Mouse (Mus musculus) liver, embryonic 11.5 days (tissue): ENCODE data around the gene Spi1. TPM values are rescaled to one million over a fixed set of nuclear protein-coding genes. Genes with fewer than 3 reads are reported as not detected.
"Not testable (repeated sequence)": the region's sequence is repeated elsewhere in the genome, so short reads cannot be mapped to it uniquely, and the experiment has no call there.

Experiments used
- ATAC-seq: fragments of 200-750 bp; cut with Nextera tagmentation; replicated peaks from 2 replicates; pipeline ENCODE4 v1.8.0; 2017; ENCODE audit warnings: moderate number of reproducible peaks, mild to moderate bottlenecking, moderate TSS enrichment, moderate library complexity; ENCODE audit not compliant: low FRiP score
- DNase-seq: peaks from one replicate; pipeline ENCODE4 v3.0.0-alpha.2; 2017; ENCODE audit warnings: low spot score
- H3K27ac ChIP-seq: fragments of 300-500 bp; sonication (generic); 2 replicates; pipeline ENCODE4 v1.5.1; 2014; ENCODE audit warnings: mild to moderate bottlenecking, low read depth, low read length, control low read depth
- H3K27me3 ChIP-seq: fragments of 300-500 bp; sonication (generic); replicated peaks from 2 replicates; pipeline ENCODE4 v1.6.1; 2014; ENCODE audit warnings: low read length, mixed read lengths; ENCODE audit not compliant: control insufficient read depth, insufficient read depth
- H3K36me3 ChIP-seq: fragments of 300-500 bp; sonication (generic); 2 replicates; pipeline ENCODE4 v1.6.1; 2014; ENCODE audit warnings: mild to moderate bottlenecking, low read length, moderate library complexity, mixed read lengths; ENCODE audit not compliant: control insufficient read depth, insufficient read depth
- H3K4me1 ChIP-seq: fragments of 300-500 bp; sonication (generic); replicated peaks from 2 replicates; pipeline ENCODE4 v1.6.1; 2014; ENCODE audit warnings: low read length, mixed read lengths; ENCODE audit not compliant: control insufficient read depth, insufficient read depth
- H3K4me2 ChIP-seq: fragments of 300-500 bp; sonication (generic); 2 replicates; pipeline ENCODE4 v1.6.1; 2014; ENCODE audit warnings: mild to moderate bottlenecking, control low read depth, moderate library complexity
- H3K4me3 ChIP-seq: fragments of 300-500 bp; sonication (generic); 2 replicates; pipeline ENCODE4 v1.5.1; 2014; ENCODE audit warnings: low read depth, low read length, control low read depth
- H3K9ac ChIP-seq: fragments of 300-500 bp; sonication (generic); 2 replicates; pipeline ENCODE4 v1.6.1; 2014; ENCODE audit warnings: low read depth, low read length, control low read depth
- H3K9me3 ChIP-seq: fragments of 300-500 bp; sonication (generic); 2 replicates; pipeline ENCODE4 v1.6.1; 2016; ENCODE audit warnings: low read length, inconsistent platforms, mixed read lengths; ENCODE audit not compliant: control insufficient read depth
- WGBS: fragments of 180-500 bp; shearing (Covaris S2); extraction: QIAGEN DNeasy Blood & Tissue Kit; methylation state at CpG from one replicate; pipeline ENCODE4 v1.1.7; 2014; 5-methylcytosine and 5-hydroxymethylcytosine counted together
- polyA plus RNA-seq: library from polyadenylated mRNA; unstranded; fragments of >200 nt; fragmentation: Nextera tagmentation; extraction: Ambion mirVana; gene quantifications from 2 replicates; pipeline ENCODE4 v1.2.1, GENCODE M21; 2014

Gene Spi1
- polyA plus RNA-seq, 1 experiment from 2014 or later: 22.7 TPM

DNA sequence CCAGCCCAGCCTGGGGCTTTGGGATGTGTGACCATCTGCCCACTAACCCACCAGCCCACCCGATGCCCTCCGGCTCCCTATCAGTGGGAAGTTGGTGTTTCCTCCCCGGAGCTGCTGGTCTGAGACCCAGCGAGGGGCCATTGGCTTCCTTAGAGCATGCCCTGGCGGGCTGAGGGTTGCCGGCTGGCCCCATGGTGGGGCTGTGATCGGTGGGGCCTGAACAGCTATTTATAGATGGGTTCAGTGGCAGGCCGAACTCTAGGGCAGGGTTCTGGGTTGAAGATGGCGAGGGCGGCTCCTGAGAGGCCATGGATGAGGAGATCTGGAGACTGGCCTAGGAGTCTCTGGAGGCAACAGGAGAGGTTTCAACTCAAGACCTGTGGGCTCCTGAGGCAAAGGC lies 14.8 kb downstream of the Spi1 start:
- no peak for DNase-seq
- peak overlapping the region; percentile 37 for H3K4me3 ChIP-seq
- peak; percentile 25; the same call in 1 of the 2 replicates for ATAC-seq
- 52% methylated on average over 10 of the region's 10 CpGs for WGBS
- H3K9ac ChIP-seq: peak overlapping the region; percentile 53
- peaks cover 16% of the 10 kb centered on the region for H3K4me1 ChIP-seq
- peak overlapping the region; percentile 23; the same call in 1 of the 2 replicates for H3K27ac ChIP-seq
- H3K27me3 ChIP-seq: no peaks in the 10 kb centered on the region
- H3K9me3 ChIP-seq: no peaks in the 10 kb centered on the region
- H3K36me3 ChIP-seq: no peaks in the 10 kb centered on the region
- H3K4me2 ChIP-seq: peak overlapping the region; percentile 52

DNA sequence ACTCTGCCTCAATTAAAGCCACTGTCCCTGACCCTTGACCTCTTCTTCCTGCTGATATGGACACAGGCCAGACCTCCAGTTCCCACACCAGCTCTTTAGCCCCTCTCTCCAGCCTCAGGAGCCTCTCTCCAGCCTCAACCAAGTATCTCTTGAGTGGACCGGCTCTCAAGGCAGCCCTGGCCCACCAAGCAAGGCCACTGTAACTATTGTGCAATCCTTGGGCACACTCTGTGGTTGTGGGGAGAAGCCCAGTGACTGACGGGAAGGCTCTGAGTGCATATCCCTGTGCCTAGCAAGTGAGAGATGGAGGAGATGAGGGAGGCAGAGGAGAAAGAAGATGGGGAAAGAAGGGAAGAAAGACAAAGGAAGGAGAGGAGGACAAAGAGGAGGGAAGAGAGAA lies 16.0 kb downstream of the Spi1 start:
- DNase-seq (no peak), ATAC-seq (no peak)
- Histone ChIP-seq H3K9me3 (no peaks in the 10 kb centered on the region), H3K4me1 (peaks cover 16% of the 10 kb centered on the region), H3K9ac (no peak overlapping the region), H3K4me3 (peak overlapping the region; percentile 37; the same call in 1 of the 2 replicates), H3K4me2 (peak overlapping the region; percentile 36; the same call in 1 of the 2 replicates), H3K27me3 (no peaks in the 10 kb centered on the region), H3K27ac (no peak overlapping the region), H3K36me3 (no peaks in the 10 kb centered on the region)
- 49% methylated on average over 2 of the region's 2 CpGs for WGBS

DNA sequence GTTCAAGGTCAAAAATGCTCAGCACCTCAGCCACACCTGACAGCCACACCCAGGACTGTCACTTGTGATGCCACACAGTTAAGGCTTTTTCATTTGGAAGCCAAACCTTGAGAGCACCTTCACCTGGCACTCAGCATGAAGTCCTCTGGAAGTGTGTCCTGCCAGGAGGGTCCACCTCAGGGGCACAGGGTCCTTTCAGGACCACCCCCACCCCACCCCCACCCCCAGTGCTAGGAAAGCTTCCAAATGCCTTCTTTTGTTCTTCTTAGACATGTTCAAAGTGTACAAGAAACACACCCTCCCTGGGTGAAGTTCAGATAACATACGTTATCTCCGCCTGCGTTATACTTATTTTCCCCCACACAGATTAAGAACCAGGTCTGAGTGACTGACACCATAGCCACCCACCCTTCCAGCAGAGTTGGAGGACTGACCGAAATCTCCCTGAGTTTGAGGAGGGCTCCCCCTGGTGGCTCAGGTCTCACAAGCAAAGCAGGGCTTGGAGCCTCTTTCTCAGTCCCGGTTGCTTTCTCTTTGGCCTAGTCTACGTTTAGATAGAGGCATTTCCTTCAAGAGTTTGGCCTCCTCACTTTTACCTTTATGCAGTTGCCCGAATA lies 19.0 kb downstream of the Spi1 start:
- Histone ChIP-seq H3K4me3 (no peak overlapping the region), H3K9ac (0 out of 2 replicates have a peak overlapping the region, but pooled peaks have one; percentile 20), H3K9me3 (no peaks in the 10 kb centered on the region), H3K27ac (no peak overlapping the region), H3K36me3 (no peaks in the 10 kb centered on the region), H3K4me1 (peaks cover 18% of the 10 kb centered on the region), H3K4me2 (peak overlapping the region; percentile 29), H3K27me3 (no peaks in the 10 kb centered on the region)
- WGBS: 9% methylated on average over 7 of the region's 7 CpGs
- ATAC-seq (peak; percentile 81), DNase-seq (peak; percentile 80)

DNA sequence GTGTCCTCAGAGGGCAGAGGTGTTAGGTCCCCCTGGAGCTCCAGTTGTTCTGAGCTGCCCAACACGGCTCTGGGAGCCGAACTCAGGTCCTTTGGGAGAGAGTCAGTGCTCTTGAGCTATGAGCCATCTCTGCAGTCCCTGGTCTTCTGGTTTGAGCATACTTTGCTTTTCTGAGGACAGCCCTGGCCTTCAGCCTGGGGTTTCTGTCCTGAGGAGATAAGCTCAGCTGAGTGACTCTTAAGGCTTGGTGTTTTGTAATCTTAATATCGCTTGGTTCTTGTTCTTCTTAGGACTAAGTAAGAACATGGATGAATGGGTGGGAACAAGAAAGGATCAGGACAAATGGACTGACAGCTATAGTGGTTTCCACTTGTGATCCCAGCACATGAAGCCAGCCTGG lies 26.0 kb downstream of the Spi1 start:
- H3K4me1 ChIP-seq: peaks cover 23% of the 10 kb centered on the region

DNA sequence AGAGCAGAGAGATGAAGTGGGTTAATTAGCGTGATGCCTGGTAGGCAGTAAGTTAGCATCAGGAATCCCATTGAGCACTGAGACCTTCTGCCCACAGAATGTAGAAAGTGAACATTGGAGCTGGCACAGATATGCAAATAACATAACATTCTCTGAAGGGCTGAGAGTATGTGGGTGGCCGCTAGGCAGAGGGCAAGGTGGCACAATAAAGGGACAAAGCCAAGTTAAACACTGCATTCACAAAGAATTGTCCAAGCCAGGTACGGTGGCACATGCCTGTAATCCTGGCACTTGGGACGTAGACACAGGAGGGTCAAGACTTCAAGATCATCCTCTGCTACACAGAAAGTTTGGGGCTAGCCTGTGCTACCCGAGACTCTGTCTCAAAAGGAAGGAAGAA lies 27.1 kb downstream of the Spi1 start:
- H3K4me2 ChIP-seq: no peak overlapping the region
- H3K27me3 ChIP-seq: no peaks in the 10 kb centered on the region
- no peak overlapping the region for H3K27ac ChIP-seq
- 83% methylated on average over 5 of the region's 5 CpGs for WGBS
- DNase-seq (no peak), ATAC-seq (no peak)
- H3K9ac ChIP-seq: no peak overlapping the region
- H3K9me3 ChIP-seq: no peaks in the 10 kb centered on the region
- peaks cover 33% of the 10 kb centered on the region for H3K4me1 ChIP-seq
- H3K36me3 ChIP-seq: no peaks in the 10 kb centered on the region
- no peak overlapping the region for H3K4me3 ChIP-seq

More for the DNA sequence above, 26.0 kb downstream of the Spi1 start:
- no peaks in the 10 kb centered on the region for H3K9me3 ChIP-seq
- H3K9ac ChIP-seq: no peak overlapping the region
- no peak for DNase-seq
- no peaks in the 10 kb centered on the region for H3K27me3 ChIP-seq
- ATAC-seq: peak; percentile 66
- H3K36me3 ChIP-seq: no peaks in the 10 kb centered on the region
- 78% methylated on average over 3 of the region's 3 CpGs for WGBS
- H3K4me2 ChIP-seq: no peak overlapping the region
- H3K4me3 ChIP-seq: no peak overlapping the region
- H3K27ac ChIP-seq: no peak overlapping the region

DNA sequence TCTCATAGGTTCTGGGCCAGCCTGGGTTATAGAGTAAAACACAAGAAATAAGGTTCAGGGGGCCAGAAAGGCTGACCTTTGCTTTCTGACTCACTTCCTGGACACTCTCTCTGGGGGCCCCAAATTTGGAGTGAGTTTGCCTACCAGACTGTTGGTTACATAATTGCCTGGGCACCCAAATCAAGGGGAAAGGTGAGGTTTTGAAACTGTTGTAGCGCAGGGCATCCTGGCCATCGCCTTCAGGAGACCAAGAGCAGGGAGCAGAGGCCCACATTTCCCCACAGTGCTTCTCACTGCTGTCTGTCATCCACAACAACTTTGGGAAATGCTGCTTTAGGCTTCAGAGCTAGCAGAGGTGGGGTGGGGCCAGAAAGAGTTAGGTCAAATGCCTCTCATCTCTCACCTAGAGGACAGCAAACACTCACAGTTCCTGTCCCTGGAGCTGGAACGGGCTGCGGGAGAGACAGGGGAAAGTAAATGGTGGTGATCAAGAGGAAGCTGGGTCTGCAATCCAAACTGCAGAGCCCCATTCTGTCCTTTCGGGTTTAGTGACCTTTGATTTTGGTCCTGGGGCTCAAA lies 27.7 kb downstream of the Spi1 start:
- Histone ChIP-seq H3K9me3 (no peaks in the 10 kb centered on the region), H3K4me1 (peaks cover 39% of the 10 kb centered on the region), H3K27ac (no peak overlapping the region), H3K9ac (no peak overlapping the region), H3K36me3 (no peaks in the 10 kb centered on the region), H3K27me3 (no peaks in the 10 kb centered on the region), H3K4me2 (no peak overlapping the region), H3K4me3 (no peak overlapping the region)
- ATAC-seq (no peak), DNase-seq (no peak)
- WGBS: 83% methylated on average over 5 of the region's 5 CpGs

DNA sequence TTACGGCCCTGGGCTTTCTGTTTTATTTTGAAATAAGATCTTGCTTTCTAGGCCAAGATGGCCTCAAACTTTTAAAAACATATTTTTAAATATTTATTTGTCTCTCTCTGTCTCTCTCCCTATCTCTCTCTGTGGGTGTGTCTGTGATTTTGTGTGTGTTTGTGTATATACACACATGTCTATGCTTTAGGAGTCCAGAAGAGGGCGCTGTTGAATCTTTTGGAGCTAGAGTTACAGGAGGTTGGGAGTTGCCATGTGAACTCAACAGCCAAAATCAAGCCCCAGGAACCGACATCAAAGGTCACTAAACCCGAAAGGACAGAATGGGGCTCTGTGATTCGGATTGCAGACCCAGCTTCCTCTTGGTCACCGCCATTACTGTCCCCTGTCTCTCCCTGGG lies 28.2 kb downstream of the Spi1 start:
- H3K4me1 ChIP-seq: peaks cover 39% of the 10 kb centered on the region
- H3K36me3 ChIP-seq: no peaks in the 10 kb centered on the region

DNA sequence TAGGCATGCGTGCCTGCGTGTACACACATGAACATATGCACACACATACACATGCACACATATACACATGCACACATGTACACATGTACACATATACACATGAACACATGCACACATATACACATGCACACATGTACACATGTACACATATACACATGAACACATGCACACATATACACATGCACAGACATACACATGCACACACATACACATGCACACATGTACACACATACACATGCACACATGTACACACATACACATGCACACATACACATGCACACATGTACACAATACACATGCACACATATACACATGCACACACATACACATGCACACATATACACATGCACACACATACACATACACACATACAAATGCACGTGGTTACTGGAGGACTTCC lies 29.6 kb downstream of the Spi1 start:
- not testable (repeated sequence) for H3K9ac ChIP-seq, DNase-seq, H3K27ac ChIP-seq, H3K4me3 ChIP-seq, H3K9me3 ChIP-seq, H3K36me3 ChIP-seq, H3K27me3 ChIP-seq, ATAC-seq, H3K4me2 ChIP-seq
- 89% methylated on average over 3 of the region's 3 CpGs for WGBS
- H3K4me1 ChIP-seq: peaks cover 36% of the 10 kb centered on the region

More for the DNA sequence above, 28.2 kb downstream of the Spi1 start:
- H3K4me3 ChIP-seq: no peak overlapping the region
- no peak for DNase-seq
- no peak overlapping the region for H3K9ac ChIP-seq
- no peak overlapping the region for H3K27ac ChIP-seq
- no peaks in the 10 kb centered on the region for H3K27me3 ChIP-seq
- no peak overlapping the region for H3K4me2 ChIP-seq
- no peaks in the 10 kb centered on the region for H3K9me3 ChIP-seq
- ATAC-seq: no peak
- WGBS: 80% methylated on average over 6 of the region's 6 CpGs

DNA sequence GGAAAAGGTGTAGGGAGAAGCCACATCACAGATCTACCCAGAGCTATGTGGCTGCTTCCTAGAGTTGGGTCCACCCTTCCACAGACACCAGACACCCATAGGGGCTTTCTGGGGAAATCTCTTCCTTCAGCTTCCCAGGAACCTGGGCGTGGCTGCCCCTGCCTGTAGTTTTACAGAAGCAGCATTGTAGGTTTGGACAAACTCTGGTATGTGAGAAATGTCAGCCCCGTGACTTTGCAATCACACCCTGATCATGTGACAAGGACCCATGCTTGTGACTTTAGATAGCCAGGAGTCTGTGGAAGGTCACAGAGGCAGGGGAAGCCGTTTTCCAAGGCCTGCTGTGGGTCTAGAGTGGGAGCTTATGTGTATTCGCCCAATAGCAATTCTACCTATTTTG lies 30.3 kb downstream of the Spi1 start:
- H3K4me2 ChIP-seq: no peak overlapping the region
- no peak for DNase-seq
- H3K4me3 ChIP-seq: no peak overlapping the region
- no peak for ATAC-seq
- H3K9me3 ChIP-seq: no peaks in the 10 kb centered on the region
- no peaks in the 10 kb centered on the region for H3K36me3 ChIP-seq
- peaks cover 35% of the 10 kb centered on the region for H3K4me1 ChIP-seq
- WGBS: 50% methylated on average over 4 of the region's 4 CpGs
- no peak overlapping the region for H3K27ac ChIP-seq
- H3K9ac ChIP-seq: no peak overlapping the region
- H3K27me3 ChIP-seq: no peaks in the 10 kb centered on the region
